Mouse (Mus musculus) heart, embryonic 12.5 days (tissue): ENCODE results near the gene Plekhm2. TPM values are rescaled to one million over a fixed set of nuclear protein-coding genes. Genes with fewer than 3 reads are reported as not detected.
A peak's percentile ranks its signal among the peaks of the same experiment; 100 is the strongest.

Source experiments
- ATAC-seq: fragments of 200-750 bp; cut with Nextera tagmentation; 2 replicates; pipeline ENCODE4 v1.8.0; 2017; ENCODE audit warnings: moderate TSS enrichment, moderate library complexity; ENCODE audit not compliant: insufficient number of reproducible peaks, low FRiP score
- H3K27ac ChIP-seq: fragments of 300-500 bp; sonication (generic); 2 replicates; pipeline ENCODE4 v1.5.1; 2016; ENCODE audit warnings: mild to moderate bottlenecking, moderate library complexity; ENCODE audit not compliant: poor library complexity, severe bottlenecking
- H3K27me3 ChIP-seq: fragments of 300-500 bp; sonication (generic); replicated peaks from 2 replicates; pipeline ENCODE4 v1.6.1; 2016; ENCODE audit warnings: mild to moderate bottlenecking, moderate library complexity
- H3K36me3 ChIP-seq: fragments of 300-500 bp; sonication (generic); 2 replicates; pipeline ENCODE4 v1.6.1; 2016; ENCODE audit warnings: mild to moderate bottlenecking, moderate library complexity
- H3K4me1 ChIP-seq: fragments of 300-500 bp; sonication (generic); replicated peaks from 2 replicates; pipeline ENCODE4 v1.6.1; 2016; ENCODE audit warnings: mild to moderate bottlenecking
- H3K4me2 ChIP-seq: fragments of 300-500 bp; sonication (generic); 2 replicates; pipeline ENCODE4 v1.6.1; 2016; ENCODE audit warnings: mild to moderate bottlenecking, moderate library complexity
- H3K4me3 ChIP-seq: fragments of 300-500 bp; sonication (generic); 2 replicates; pipeline ENCODE4 v1.5.1; 2016; ENCODE audit warnings: mild to moderate bottlenecking
- H3K9ac ChIP-seq: fragments of 300-500 bp; sonication (generic); 2 replicates; pipeline ENCODE4 v1.6.1; 2016; ENCODE audit warnings: mild to moderate bottlenecking, moderate library complexity
- H3K9me3 ChIP-seq: fragments of 300-500 bp; sonication (generic); replicated peaks from 2 replicates; pipeline ENCODE4 v1.6.1; 2016; ENCODE audit warnings: mild to moderate bottlenecking, moderate library complexity
- WGBS: fragments of 180-500 bp; shearing (Covaris S2); methylation state at CpG from one replicate; pipeline ENCODE4 v1.1.7; 2016; 5-methylcytosine and 5-hydroxymethylcytosine counted together
- polyA plus RNA-seq: library from polyadenylated mRNA; unstranded; fragments of >200 nt; fragmentation: Nextera tagmentation; extraction: Ambion mirVana; gene quantifications from 2 replicates; pipeline ENCODE4 v1.2.1, GENCODE M21; 2016

Gene Plekhm2
- polyA plus RNA-seq: 6.1 and 6.2 TPM in 2 replicates

DNA sequence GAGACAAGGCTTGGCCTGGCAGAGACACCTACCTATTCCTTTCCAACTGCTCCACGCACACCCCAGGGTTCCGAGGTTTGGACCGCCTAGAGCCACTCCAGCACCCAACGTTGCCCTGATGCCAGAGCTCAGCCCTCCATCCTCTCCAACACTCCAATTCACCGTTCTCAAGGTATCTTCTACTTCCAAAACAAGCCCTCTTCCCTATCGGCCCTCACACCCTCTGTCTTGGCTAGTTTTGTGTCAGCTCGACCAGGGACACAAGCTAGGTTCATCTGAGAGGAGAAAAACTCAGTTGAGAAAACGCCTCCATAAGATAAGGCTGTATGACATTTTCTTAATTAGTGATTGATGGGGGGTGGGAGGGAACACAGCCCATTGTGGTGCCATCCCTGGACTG lies at the start of gene Plekhm2:
Gene Plekhm2 (minus strand): TSS at position 101 of the 400 bp plus-strand sequence.
- 57% methylated on average over 8 of the region's 8 CpGs for WGBS
- H3K4me1 ChIP-seq: peaks cover 21% of the 10 kb centered on the region
- peaks cover 17% of the 10 kb centered on the region for H3K36me3 ChIP-seq
- H3K4me2 ChIP-seq: peak within 1 kb of the TSS; percentile 94
- ATAC-seq: peak; percentile 31; the same call in 1 of the 2 replicates
- peak within 1 kb of the TSS; percentile 76 for H3K4me3 ChIP-seq
- no peaks in the 10 kb centered on the region for H3K9me3 ChIP-seq
- peak within 1 kb of the TSS; percentile 87 for H3K27ac ChIP-seq
- no peaks in the 10 kb centered on the region for H3K27me3 ChIP-seq
- H3K9ac ChIP-seq: peak within 1 kb of the TSS; percentile 90

DNA sequence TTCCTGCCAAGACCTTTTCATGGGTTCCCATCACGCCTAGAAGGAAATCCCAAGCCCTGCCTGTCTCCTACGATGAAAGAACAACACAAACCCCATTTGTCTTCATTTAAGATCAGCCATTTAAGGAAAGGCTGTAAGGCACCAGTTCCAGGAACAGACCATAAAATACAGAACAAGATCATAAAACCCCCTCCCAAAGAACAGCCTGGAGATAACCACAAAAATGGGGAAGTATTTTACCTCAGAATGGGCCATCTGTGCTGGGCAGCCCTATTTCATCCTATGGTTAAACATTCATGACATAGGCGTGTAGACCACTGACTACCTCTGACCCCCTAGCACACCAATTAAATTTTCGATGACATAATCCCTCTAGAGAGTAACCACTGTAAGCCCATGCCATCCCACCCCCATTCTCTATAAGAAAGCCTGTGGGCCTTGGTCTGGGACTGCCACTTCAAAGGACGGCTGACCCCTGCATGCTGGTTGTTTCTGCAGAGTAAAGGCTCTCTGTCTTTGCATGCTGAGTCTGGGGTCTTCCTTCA lies 49.0 kb upstream of the Plekhm2 start:
- Histone ChIP-seq H3K27ac (no peak overlapping the region), H3K27me3 (no peaks in the 10 kb centered on the region), H3K9ac (no peak overlapping the region), H3K4me2 (no peak overlapping the region), H3K4me3 (no peak overlapping the region), H3K4me1 (peaks cover 19% of the 10 kb centered on the region), H3K9me3 (no peaks in the 10 kb centered on the region), H3K36me3 (peaks cover 54% of the 10 kb centered on the region)
- WGBS: 92% methylated on average over 5 of the region's 5 CpGs
- ATAC-seq: no peak

DNA sequence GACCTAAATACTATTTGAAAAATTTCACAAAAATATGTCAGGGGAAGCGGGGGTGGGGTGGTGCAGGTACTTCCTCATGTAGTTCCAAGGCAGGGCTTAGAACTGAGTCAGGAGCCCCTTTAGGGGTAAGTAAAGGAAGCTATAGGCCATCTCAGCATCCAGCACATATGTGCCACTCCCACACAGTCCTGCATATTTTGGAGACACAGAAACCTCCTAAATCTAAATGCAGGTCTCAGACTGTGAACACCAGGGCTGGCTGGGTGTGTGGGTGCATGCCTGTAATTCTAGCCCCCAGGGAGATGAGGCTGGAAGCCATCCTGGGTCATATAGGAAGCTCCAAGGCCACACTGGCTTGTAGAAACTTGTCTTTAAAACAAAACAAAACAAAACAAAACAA lies 46.6 kb upstream of the Plekhm2 start:
- peaks cover 70% of the 10 kb centered on the region for H3K36me3 ChIP-seq
- H3K27ac ChIP-seq: no peak overlapping the region
- no peak for ATAC-seq
- peaks cover 18% of the 10 kb centered on the region for H3K4me1 ChIP-seq
- H3K9me3 ChIP-seq: no peaks in the 10 kb centered on the region
- H3K27me3 ChIP-seq: no peaks in the 10 kb centered on the region
- WGBS: 97% methylated on average over 1 of the region's 1 CpGs
- no peak overlapping the region for H3K4me2 ChIP-seq
- H3K9ac ChIP-seq: no peak overlapping the region
- H3K4me3 ChIP-seq: no peak overlapping the region

DNA sequence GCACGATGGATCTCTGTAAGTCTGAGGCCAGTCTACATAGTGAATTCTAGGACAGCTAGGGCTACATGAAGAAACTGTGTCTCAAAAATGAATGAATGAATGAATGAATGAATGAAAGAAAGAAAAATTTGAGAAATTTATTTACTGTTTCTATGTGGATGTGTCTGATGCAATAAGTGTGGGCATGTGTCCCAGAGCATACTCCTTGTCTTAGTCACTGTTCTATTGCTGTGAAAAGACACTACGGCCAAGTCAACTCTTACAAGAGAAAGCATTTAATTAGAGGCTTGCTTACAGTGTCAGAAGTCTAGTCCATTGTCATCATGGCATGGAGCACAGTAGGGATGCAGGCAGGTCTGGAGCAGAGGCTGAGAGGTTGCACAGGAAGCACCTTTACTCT lies 44.3 kb upstream of the Plekhm2 start:
- Histone ChIP-seq H3K9me3 (no peaks in the 10 kb centered on the region), H3K4me3 (no peak overlapping the region), H3K36me3 (peaks cover 93% of the 10 kb centered on the region), H3K4me2 (no peak overlapping the region), H3K27ac (no peak overlapping the region), H3K4me1 (no peaks in the 10 kb centered on the region), H3K9ac (no peak overlapping the region), H3K27me3 (no peaks in the 10 kb centered on the region)
- no peak for ATAC-seq
- WGBS: 97% methylated on average over 2 of the region's 2 CpGs

- H3K9ac ChIP-seq: no peak overlapping the region
- no peak overlapping the region for H3K4me2 ChIP-seq
- no peaks in the 10 kb centered on the region for H3K27me3 ChIP-seq
- H3K27ac ChIP-seq: no peak overlapping the region
- no peaks in the 10 kb centered on the region for H3K4me1 ChIP-seq
- no peak overlapping the region for H3K4me3 ChIP-seq
- no peaks in the 10 kb centered on the region for H3K9me3 ChIP-seq
- H3K36me3 ChIP-seq: peaks cover 98% of the 10 kb centered on the region
- WGBS: 91% methylated on average over 7 of the region's 7 CpGs
- ATAC-seq: no peak
Measured at GRCm38 (mm10) chr4:141708005-141708404, 43.3 kb upstream of the Plekhm2 start.

GRCm38 (mm10) chr4:141705331-141705730 lies 40.6 kb upstream of the Plekhm2 start:
- no peak overlapping the region for H3K4me2 ChIP-seq
- H3K4me1 ChIP-seq: no peaks in the 10 kb centered on the region
- no peak overlapping the region for H3K9ac ChIP-seq
- no peaks in the 10 kb centered on the region for H3K27me3 ChIP-seq
- H3K27ac ChIP-seq: no peak overlapping the region
- ATAC-seq: no peak
- no peak overlapping the region for H3K4me3 ChIP-seq
- 82% methylated on average over 4 of the region's 4 CpGs for WGBS
- peaks cover 98% of the 10 kb centered on the region for H3K36me3 ChIP-seq
- no peaks in the 10 kb centered on the region for H3K9me3 ChIP-seq

DNA sequence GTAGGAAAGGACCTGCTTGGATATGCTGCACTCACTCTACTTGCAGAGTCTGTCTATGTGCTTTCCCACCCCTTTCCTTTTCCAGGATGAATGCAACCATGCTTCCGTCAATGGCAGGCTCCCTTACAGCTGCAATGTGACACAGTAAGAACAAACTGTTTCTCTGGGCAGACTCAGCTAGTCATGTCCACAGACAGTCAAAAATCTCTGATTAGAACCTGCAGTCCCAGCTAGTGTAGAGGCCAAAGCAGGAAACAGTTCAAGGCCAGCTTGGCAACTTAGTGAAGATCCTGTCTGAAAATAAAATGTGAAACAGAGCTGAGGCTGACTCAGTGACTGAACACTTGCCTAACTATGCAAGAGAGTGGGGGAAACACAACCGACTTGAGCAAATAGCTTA lies 39.9 kb upstream of the Plekhm2 start:
- no peak for ATAC-seq
- 92% methylated on average over 2 of the region's 2 CpGs for WGBS
- H3K27ac ChIP-seq: no peak overlapping the region
- H3K4me2 ChIP-seq: no peak overlapping the region
- no peaks in the 10 kb centered on the region for H3K9me3 ChIP-seq
- H3K9ac ChIP-seq: no peak overlapping the region
- no peak overlapping the region for H3K4me3 ChIP-seq
- no peaks in the 10 kb centered on the region for H3K4me1 ChIP-seq
- no peaks in the 10 kb centered on the region for H3K27me3 ChIP-seq
- H3K36me3 ChIP-seq: peaks cover 98% of the 10 kb centered on the region

- H3K9ac ChIP-seq: no peak overlapping the region
Measured at GRCm38 (mm10) chr4:141694719-141695118, 30.0 kb upstream of the Plekhm2 start.

GRCm38 (mm10) chr4:141688505-141688904 lies 23.8 kb upstream of the Plekhm2 start:
- H3K9me3 ChIP-seq: no peaks in the 10 kb centered on the region
- no peak overlapping the region for H3K27ac ChIP-seq
- ATAC-seq: no peak
- no peak overlapping the region for H3K9ac ChIP-seq
- no peak overlapping the region for H3K4me2 ChIP-seq
- no peaks in the 10 kb centered on the region for H3K27me3 ChIP-seq
- peaks cover 85% of the 10 kb centered on the region for H3K36me3 ChIP-seq
- 89% methylated on average over 8 of the region's 8 CpGs for WGBS
- peaks cover 21% of the 10 kb centered on the region for H3K4me1 ChIP-seq
- no peak overlapping the region for H3K4me3 ChIP-seq

More at GRCm38 (mm10) chr4:141694719-141695118, 30.0 kb upstream of the Plekhm2 start:
- no peaks in the 10 kb centered on the region for H3K9me3 ChIP-seq
- 0 out of 2 replicates have a peak, but pooled peaks cover 4% of the 10 kb centered on the region for H3K4me1 ChIP-seq
- WGBS: 92% methylated on average over 8 of the region's 8 CpGs
- no peak overlapping the region for H3K4me2 ChIP-seq
- H3K27me3 ChIP-seq: no peaks in the 10 kb centered on the region
- peaks cover 84% of the 10 kb centered on the region for H3K36me3 ChIP-seq
- no peak overlapping the region for H3K4me3 ChIP-seq
- no peak overlapping the region for H3K27ac ChIP-seq
- no peak for ATAC-seq

- Histone ChIP-seq H3K36me3 (peaks cover 75% of the 10 kb centered on the region), H3K9me3 (no peaks in the 10 kb centered on the region), H3K27ac (no peak overlapping the region), H3K4me3 (no peak overlapping the region), H3K4me2 (no peak overlapping the region), H3K4me1 (peaks cover 34% of the 10 kb centered on the region), H3K27me3 (no peaks in the 10 kb centered on the region), H3K9ac (no peak overlapping the region)
- WGBS: 77% methylated on average over 8 of the region's 8 CpGs
- ATAC-seq: no peak
Measured at GRCm38 (mm10) chr4:141686525-141686924, 21.8 kb upstream of the Plekhm2 start.

GRCm38 (mm10) chr4:141686093-141686492 lies 21.4 kb upstream of the Plekhm2 start:
- no peaks in the 10 kb centered on the region for H3K9me3 ChIP-seq
- H3K36me3 ChIP-seq: peaks cover 71% of the 10 kb centered on the region
- H3K4me2 ChIP-seq: no peak overlapping the region
- no peak overlapping the region for H3K9ac ChIP-seq
- no peak overlapping the region for H3K27ac ChIP-seq
- ATAC-seq: no peak
- H3K27me3 ChIP-seq: no peaks in the 10 kb centered on the region
- no peak overlapping the region for H3K4me3 ChIP-seq
- WGBS: 85% methylated on average over 3 of the region's 3 CpGs
- H3K4me1 ChIP-seq: peaks cover 36% of the 10 kb centered on the region

DNA sequence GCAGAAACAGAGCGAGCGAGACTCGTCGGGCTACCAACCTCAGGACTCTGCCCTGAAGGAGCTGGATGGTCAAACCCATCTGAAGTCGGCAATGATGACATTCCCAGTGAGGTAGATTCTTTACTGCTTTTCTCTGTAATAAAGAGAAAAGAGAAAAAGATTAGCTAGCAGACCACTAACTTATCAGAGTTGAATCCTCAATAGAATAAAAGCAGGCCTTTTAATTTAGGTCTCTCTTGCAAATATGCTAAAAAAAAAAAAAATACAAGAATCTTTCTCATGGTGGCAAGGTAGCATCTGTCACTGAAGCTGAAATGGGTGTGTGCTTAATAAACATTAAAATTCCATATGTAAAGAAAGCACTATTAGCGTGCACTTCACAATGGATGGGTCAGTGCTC lies 20.8 kb upstream of the Plekhm2 start, which contains the start of gene Rsc1a1:
Gene Rsc1a1 (minus strand): TSS at position 101 of the 400 bp plus-strand sequence.
- 96% methylated on average over 6 of the region's 6 CpGs for WGBS
- H3K4me1 ChIP-seq: peaks cover 41% of the 10 kb centered on the region
- H3K27ac ChIP-seq: no peak within 1 kb of the TSS
- peaks cover 65% of the 10 kb centered on the region for H3K36me3 ChIP-seq
- ATAC-seq: no peak
- no peak within 1 kb of the TSS for H3K9ac ChIP-seq
- no peaks in the 10 kb centered on the region for H3K27me3 ChIP-seq
- no peak within 1 kb of the TSS for H3K4me3 ChIP-seq
- H3K9me3 ChIP-seq: no peaks in the 10 kb centered on the region
- H3K4me2 ChIP-seq: no peak within 1 kb of the TSS
